Mouse (Mus musculus): ENCODE results near the gene Acad11. TPM values are rescaled to one million over a fixed set of nuclear protein-coding genes. Genes with fewer than 3 reads are reported as not detected.

The Acad11 gene
- polyA plus RNA-seq, 1 experiment from 2014 or later: 11.2 TPM

DNA sequence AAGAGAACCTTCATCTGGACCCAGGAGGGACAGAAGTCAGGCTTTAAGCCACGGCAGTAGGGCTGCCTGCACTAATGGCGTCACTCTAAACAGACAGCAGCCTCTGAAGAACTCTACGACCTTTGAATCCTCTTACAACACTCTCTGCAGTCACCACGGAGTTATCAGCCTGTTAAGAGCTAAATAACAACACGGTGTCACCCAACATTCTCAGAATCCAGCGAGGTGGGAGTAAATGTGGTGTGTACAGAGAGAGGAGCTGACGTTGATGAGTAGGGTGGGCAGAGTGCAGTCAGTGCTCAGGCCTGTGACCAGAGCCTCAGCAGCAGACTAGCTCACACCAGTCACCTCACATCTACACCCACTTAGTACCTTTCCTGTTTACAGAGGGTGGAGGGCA is 97.9 kb downstream of the Acad11 start:
- peaks cover 93% of the 10 kb centered on the region for H3K36me3 ChIP-seq (ENCODE audit: control insufficient read depth, insufficient read depth, low read length)
- WGBS: 89% methylated on average over 7 of the region's 7 CpGs
- H3K27me3 ChIP-seq (replicated peaks; ENCODE audit: control insufficient read depth, insufficient read depth, low read length): no peaks in the 10 kb centered on the region
- H3K9me3 ChIP-seq (ENCODE audit: control insufficient read depth, low read length): no peaks in the 10 kb centered on the region
- no peak overlapping the region for H3K9ac ChIP-seq (ENCODE audit: low read depth, low read length)
- no peak overlapping the region for H3K4me3 ChIP-seq (ENCODE audit: low read depth, low read length)
- H3K27ac ChIP-seq (replicated peaks; ENCODE audit: low read depth, low read length): no peak overlapping the region
- DNase-seq (ENCODE audit: low spot score): no peak
- no peaks in the 10 kb centered on the region for H3K4me1 ChIP-seq (ENCODE audit: control insufficient read depth, insufficient read depth, low read length)
- H3K4me2 ChIP-seq (ENCODE audit: low read depth, low read length): no peak overlapping the region
- ATAC-seq (ENCODE audit: low read depth): no peak

DNA sequence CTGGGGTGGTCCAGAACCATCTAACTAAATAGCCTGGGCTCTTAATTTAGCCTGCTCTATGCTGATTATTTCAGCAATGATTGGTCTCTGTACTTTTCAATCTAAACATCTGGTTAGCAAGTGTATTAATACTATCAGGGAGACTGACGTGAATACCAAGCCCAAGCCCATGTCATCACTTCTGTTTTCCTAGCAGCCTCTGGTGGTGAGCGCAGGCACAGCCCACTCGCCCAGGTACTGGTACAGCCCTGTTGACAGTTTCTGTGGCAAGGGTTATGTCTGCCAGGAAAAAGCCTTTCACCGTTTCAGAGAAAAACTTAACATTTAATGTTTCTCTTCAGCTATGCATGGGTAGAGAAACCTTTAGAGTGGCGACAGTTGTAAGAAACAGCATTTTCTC is 101.0 kb downstream of the Acad11 start:
- DNase-seq (ENCODE audit: low spot score): no peak
- H3K4me2 ChIP-seq (ENCODE audit: low read depth, low read length): no peak overlapping the region
- H3K36me3 ChIP-seq (ENCODE audit: control insufficient read depth, insufficient read depth, low read length): peaks cover 90% of the 10 kb centered on the region
- no peak overlapping the region for H3K27ac ChIP-seq (replicated peaks; ENCODE audit: low read depth, low read length)
- no peaks in the 10 kb centered on the region for H3K9me3 ChIP-seq (ENCODE audit: control insufficient read depth, low read length)
- H3K27me3 ChIP-seq (replicated peaks; ENCODE audit: control insufficient read depth, insufficient read depth, low read length): no peaks in the 10 kb centered on the region
- 87% methylated on average over 5 of the region's 5 CpGs for WGBS
- no peak for ATAC-seq (ENCODE audit: low read depth)
- H3K4me1 ChIP-seq (ENCODE audit: control insufficient read depth, insufficient read depth, low read length): no peaks in the 10 kb centered on the region
- H3K9ac ChIP-seq (ENCODE audit: low read depth, low read length): no peak overlapping the region
- H3K4me3 ChIP-seq (ENCODE audit: low read depth, low read length): no peak overlapping the region

DNA sequence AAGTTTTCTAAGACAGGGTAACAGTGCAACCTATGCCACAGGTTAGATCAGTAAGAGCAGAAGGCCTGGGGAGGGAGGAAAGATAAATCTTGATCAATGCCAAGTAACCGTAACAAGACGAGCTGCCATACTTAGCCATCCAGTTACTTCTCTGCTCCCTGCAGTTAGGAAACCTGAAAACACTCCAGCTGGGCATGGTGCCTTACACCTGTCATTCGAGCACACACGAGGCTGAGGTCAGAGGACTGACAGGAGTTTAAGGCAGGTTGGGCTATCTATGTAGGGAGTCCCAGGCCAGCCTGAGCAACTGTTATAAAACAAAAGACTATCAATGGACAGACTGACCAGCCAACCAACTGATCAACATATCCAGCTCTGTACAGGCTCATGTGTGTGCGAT is 102.7 kb downstream of the Acad11 start:
- Histone ChIP-seq H3K27ac (replicated peaks; ENCODE audit: low read depth, low read length) (no peak overlapping the region), H3K9ac (ENCODE audit: low read depth, low read length) (no peak overlapping the region), H3K36me3 (ENCODE audit: control insufficient read depth, insufficient read depth, low read length) (peaks cover 90% of the 10 kb centered on the region), H3K4me2 (ENCODE audit: low read depth, low read length) (no peak overlapping the region), H3K9me3 (ENCODE audit: control insufficient read depth, low read length) (no peaks in the 10 kb centered on the region), H3K27me3 (replicated peaks; ENCODE audit: control insufficient read depth, insufficient read depth, low read length) (no peaks in the 10 kb centered on the region), H3K4me3 (ENCODE audit: low read depth, low read length) (no peak overlapping the region), H3K4me1 (ENCODE audit: control insufficient read depth, insufficient read depth, low read length) (no peaks in the 10 kb centered on the region)
- DNase-seq (ENCODE audit: low spot score) (no peak), ATAC-seq (ENCODE audit: low read depth) (no peak)
- WGBS: 92% methylated on average over 5 of the region's 5 CpGs

DNA sequence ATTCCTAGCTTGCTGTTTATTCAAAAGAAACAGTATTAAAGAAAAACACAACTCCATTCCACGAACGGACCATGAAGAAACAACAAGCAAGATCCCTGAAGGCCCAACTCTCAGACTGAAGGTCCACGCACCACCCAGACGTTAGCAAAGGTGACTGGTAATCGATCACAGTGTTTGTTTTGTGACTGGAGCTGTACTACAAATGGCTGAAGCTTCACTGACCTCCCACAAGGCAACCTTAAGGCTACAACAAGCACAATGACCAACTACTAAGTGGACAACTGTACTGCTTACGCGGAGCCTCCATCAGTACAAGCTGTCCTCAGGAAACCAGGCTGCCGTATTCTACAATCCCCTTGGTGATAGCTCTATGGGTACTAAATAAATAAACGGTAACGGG is 106.8 kb downstream of the Acad11 start:
- ATAC-seq (ENCODE audit: low read depth) (no peak), DNase-seq (ENCODE audit: low spot score) (no peak)
- Histone ChIP-seq H3K9ac (ENCODE audit: low read depth, low read length) (no peak overlapping the region), H3K9me3 (ENCODE audit: control insufficient read depth, low read length) (no peaks in the 10 kb centered on the region), H3K36me3 (ENCODE audit: control insufficient read depth, insufficient read depth, low read length) (peaks cover 88% of the 10 kb centered on the region), H3K27ac (replicated peaks; ENCODE audit: low read depth, low read length) (no peak overlapping the region), H3K27me3 (replicated peaks; ENCODE audit: control insufficient read depth, insufficient read depth, low read length) (no peaks in the 10 kb centered on the region), H3K4me3 (ENCODE audit: low read depth, low read length) (no peak overlapping the region), H3K4me2 (ENCODE audit: low read depth, low read length) (no peak overlapping the region), H3K4me1 (ENCODE audit: control insufficient read depth, insufficient read depth, low read length) (no peaks in the 10 kb centered on the region)
- 95% methylated on average over 10 of the region's 10 CpGs for WGBS

DNA sequence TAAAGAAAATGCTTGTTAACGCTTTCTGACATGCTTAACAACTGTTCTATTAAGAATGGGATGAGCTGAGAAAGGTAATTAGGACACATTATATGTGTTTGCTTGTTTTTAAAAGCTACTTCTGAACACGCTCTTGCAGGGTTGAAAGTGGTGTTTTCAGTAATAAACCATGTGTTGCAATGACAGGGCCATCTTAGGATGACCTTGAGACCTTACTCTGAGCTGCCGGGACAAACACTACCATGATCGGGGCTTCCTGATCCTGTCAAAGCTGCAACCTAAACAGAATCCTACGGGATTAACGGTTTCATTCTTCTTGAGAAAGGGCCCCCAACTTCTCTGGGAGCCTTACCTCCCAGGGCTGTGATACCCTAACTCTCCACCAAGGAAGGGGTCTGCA is 108.5 kb downstream of the Acad11 start:
- ATAC-seq (ENCODE audit: low read depth) (no peak), DNase-seq (ENCODE audit: low spot score) (no peak)
- no peaks in the 10 kb centered on the region for H3K4me1 ChIP-seq (ENCODE audit: control insufficient read depth, insufficient read depth, low read length)
- H3K9ac ChIP-seq (ENCODE audit: low read depth, low read length): no peak overlapping the region
- no peak overlapping the region for H3K4me3 ChIP-seq (ENCODE audit: low read depth, low read length)
- peaks cover 90% of the 10 kb centered on the region for H3K36me3 ChIP-seq (ENCODE audit: control insufficient read depth, insufficient read depth, low read length)
- 90% methylated on average over 6 of the region's 6 CpGs for WGBS
- H3K27me3 ChIP-seq (replicated peaks; ENCODE audit: control insufficient read depth, insufficient read depth, low read length): no peaks in the 10 kb centered on the region
- H3K4me2 ChIP-seq (ENCODE audit: low read depth, low read length): no peak overlapping the region
- no peaks in the 10 kb centered on the region for H3K9me3 ChIP-seq (ENCODE audit: control insufficient read depth, low read length)
- no peak overlapping the region for H3K27ac ChIP-seq (replicated peaks; ENCODE audit: low read depth, low read length)

DNA sequence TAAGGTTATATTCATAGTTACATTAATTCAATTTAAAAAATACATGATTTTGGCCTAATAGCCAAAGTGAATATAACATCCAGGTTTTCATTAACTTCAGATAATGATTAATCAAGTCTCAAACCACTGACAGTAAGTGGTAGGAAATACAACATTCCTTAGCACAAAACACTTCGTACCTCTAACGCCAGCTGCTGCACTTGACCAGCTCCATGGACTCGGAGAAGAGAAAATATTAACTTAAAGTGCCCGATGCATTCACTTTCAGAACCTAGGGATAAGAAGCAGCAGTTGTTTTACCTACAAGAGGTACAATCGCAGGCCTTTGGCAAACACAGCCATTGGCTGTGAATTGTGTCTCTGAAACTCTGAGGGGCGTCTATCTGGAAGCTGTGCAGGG is 109.2 kb downstream of the Acad11 start:
- WGBS: 91% methylated on average over 6 of the region's 6 CpGs
- ATAC-seq (ENCODE audit: low read depth): no peak
- H3K4me2 ChIP-seq (ENCODE audit: low read depth, low read length): no peak overlapping the region
- H3K4me3 ChIP-seq (ENCODE audit: low read depth, low read length): no peak overlapping the region
- H3K9me3 ChIP-seq (ENCODE audit: control insufficient read depth, low read length): no peaks in the 10 kb centered on the region
- no peak overlapping the region for H3K9ac ChIP-seq (ENCODE audit: low read depth, low read length)
- no peaks in the 10 kb centered on the region for H3K27me3 ChIP-seq (replicated peaks; ENCODE audit: control insufficient read depth, insufficient read depth, low read length)
- peaks cover 90% of the 10 kb centered on the region for H3K36me3 ChIP-seq (ENCODE audit: control insufficient read depth, insufficient read depth, low read length)
- no peak for DNase-seq (ENCODE audit: low spot score)
- H3K27ac ChIP-seq (replicated peaks; ENCODE audit: low read depth, low read length): no peak overlapping the region
- no peaks in the 10 kb centered on the region for H3K4me1 ChIP-seq (ENCODE audit: control insufficient read depth, insufficient read depth, low read length)

Other genes with a start within 250 kb of the Acad11 start
- 5.1 TPM in 2 replicates for gene Nphp3, start 60.8 kb upstream of the Acad11 start, polyA plus RNA-seq (2014; fragmentation: Nextera tagmentation; extraction: Ambion mirVana)
- not detected in 2 replicates for gene Gm28305, start 22.7 kb upstream of the Acad11 start, polyA plus RNA-seq (2014; fragmentation: Nextera tagmentation; extraction: Ambion mirVana)
- gene Uba5, start 243 bp upstream of the Acad11 start, polyA plus RNA-seq (2014; fragmentation: Nextera tagmentation; extraction: Ambion mirVana): 67.5 and 69.8 TPM in 2 replicates
- gene Ackr4, start 63.6 kb downstream of the Acad11 start, polyA plus RNA-seq (2014; fragmentation: Nextera tagmentation; extraction: Ambion mirVana): 3.2 and 4.4 TPM in 2 replicates
- 29.0 and 31.4 TPM in 2 replicates for gene Dnajc13, start 199.6 kb downstream of the Acad11 start, polyA plus RNA-seq (2014; fragmentation: Nextera tagmentation; extraction: Ambion mirVana)

All from embryonic facial prominence, embryonic 14.5 days (tissue).